Mouse (Mus musculus) heart, adult 2 months (tissue): Measurements from ENCODE around the gene Wrap53. TPM values are rescaled to one million over a fixed set of nuclear protein-coding genes. Genes with fewer than 3 reads are reported as not detected.
"Not testable (repeated sequence)": the region's sequence is repeated elsewhere in the genome, so short reads cannot be mapped to it uniquely, and the experiment has no call there.

Source experiments
- DNase-seq, 2 experiments: peaks; one replicate each; pipeline ENCODE4 v3.0.0; 2021
- H3K27ac ChIP-seq: fragments of 200-600 bp; 2 replicates; pipeline ENCODE4 v1.8.1; 2022
- H3K27me3 ChIP-seq: fragments of 200-500 bp; 2 replicates; pipeline ENCODE4 v1.6.1; 2012; ENCODE audit warnings: mild to moderate bottlenecking, low read length, inconsistent platforms, mixed read lengths; ENCODE audit not compliant: control insufficient read depth, insufficient read depth
- H3K36me3 ChIP-seq: fragments of 200-500 bp; 2 replicates; pipeline ENCODE4 v1.6.1; 2012; ENCODE audit warnings: low read length, inconsistent platforms; ENCODE audit not compliant: control insufficient read depth, insufficient read depth
- H3K4me1 ChIP-seq: fragments of 200-500 bp; 2 replicates; pipeline ENCODE4 v1.6.1; 2011; ENCODE audit warnings: low read length; ENCODE audit not compliant: control insufficient read depth, insufficient read depth
- H3K4me3 ChIP-seq: fragments of 200-600 bp; 2 replicates; pipeline ENCODE4 v1.8.1; 2022
- H3K79me2 ChIP-seq: fragments of 200-500 bp; replicated peaks from 2 replicates; pipeline ENCODE4 v1.6.1; 2012; ENCODE audit warnings: mild to moderate bottlenecking, inconsistent platforms, low read length, moderate library complexity, mixed read lengths; ENCODE audit not compliant: control insufficient read depth, insufficient read depth
- H3K9ac ChIP-seq: fragments of 200-500 bp; 2 replicates; pipeline ENCODE4 v1.6.1; 2012; ENCODE audit warnings: low read depth, mild to moderate bottlenecking, control low read depth, inconsistent platforms, low read length, mixed read lengths
- CTCF ChIP-seq: fragments of 200-600 bp; IDR thresholded peaks from 2 replicates; pipeline ENCODE4 v1.8.1; 2022; ENCODE audit warnings: antibody characterized with exemption, mild to moderate bottlenecking, moderate library complexity
- EP300 ChIP-seq: fragments of 200-500 bp; IDR thresholded peaks from 2 replicates; pipeline ENCODE4 v1.6.1; 2011; ENCODE audit warnings: low read depth, low read length, control low read depth; ENCODE audit not compliant: insufficient read depth
- POLR2A ChIP-seq: fragments of 200-500 bp; IDR thresholded peaks from 2 replicates; pipeline ENCODE4 v1.6.1; 2011; ENCODE audit warnings: mild to moderate bottlenecking, low read depth, low read length, control low read depth; ENCODE audit not compliant: insufficient read depth
- WGBS: fragments of 180-500 bp; shearing (Covaris S2); methylation state at CpG from one replicate; pipeline ENCODE4 v1.1.7; 2018; 5-methylcytosine and 5-hydroxymethylcytosine counted together
- intact Hi-C: fragments of 180-260 bp; cut with DNase I; formaldehyde crosslinking; loops from one replicate; pipeline ENCODE4 v1.15.1; 2025
- polyA plus RNA-seq: library from polyadenylated mRNA; depleted of rRNA; stranded (reverse); fragments of >200 nt; gene quantifications from 2 replicates; pipeline ENCODE4 v1.2.3, GENCODE M21; 2012
- total RNA-seq, 2 experiments: library from RNA; stranded (reverse); gene quantifications; 2 replicates each; pipeline ENCODE4 v1.2.3; 2021

Wrap53 gene
- total and polyA plus RNA-seq, 3 experiments = 5.4 to 10.1 (median 5.6) TPM

GRCm38 (mm10) chr11:69545957-69546356 is 34.1 kb downstream of the Wrap53 start:
- intact Hi-C loops = loop anchor here (1.0 to 2.0 kb wide), 2 partner anchors 33 to 68 kb away; no protein-coding TSS in a partner anchor
- TF ChIP-seq POLR2A (no peak), CTCF (no peak), EP300 (no peak)
- DNase-seq = no peak
- H3K27me3 ChIP-seq = no peaks in the 10 kb centered on the region
- H3K4me1 ChIP-seq = peaks cover 3% of the 10 kb centered on the region; the same call in 1 of the 2 replicates
- H3K79me2 ChIP-seq = no peaks in the 10 kb centered on the region
- 51% methylated on average over 7 of the region's 7 CpGs for WGBS
- H3K4me3 ChIP-seq = no peak overlapping the region
- H3K9ac ChIP-seq = no peak overlapping the region; the same call in 1 of the 2 replicates
- no peak overlapping the region for H3K27ac ChIP-seq
- H3K36me3 ChIP-seq = no peaks in the 10 kb centered on the region

GRCm38 (mm10) chr11:69543598-69543997 is 36.5 kb downstream of the Wrap53 start:
- no peak for TF ChIP-seq CTCF
- TF ChIP-seq POLR2A = no peak
- no peak for TF ChIP-seq EP300
- 49% methylated on average over 3 of the region's 3 CpGs for WGBS
- H3K27ac ChIP-seq = no peak overlapping the region
- H3K27me3 ChIP-seq = no peaks in the 10 kb centered on the region
- H3K4me1 ChIP-seq = peaks cover 3% of the 10 kb centered on the region; the same call in 1 of the 2 replicates
- no peaks in the 10 kb centered on the region for H3K36me3 ChIP-seq
- H3K79me2 ChIP-seq = no peaks in the 10 kb centered on the region
- no peak overlapping the region for H3K9ac ChIP-seq
- H3K4me3 ChIP-seq = no peak overlapping the region
- intact Hi-C loops = no loop called here
- no peak for DNase-seq

DNA sequence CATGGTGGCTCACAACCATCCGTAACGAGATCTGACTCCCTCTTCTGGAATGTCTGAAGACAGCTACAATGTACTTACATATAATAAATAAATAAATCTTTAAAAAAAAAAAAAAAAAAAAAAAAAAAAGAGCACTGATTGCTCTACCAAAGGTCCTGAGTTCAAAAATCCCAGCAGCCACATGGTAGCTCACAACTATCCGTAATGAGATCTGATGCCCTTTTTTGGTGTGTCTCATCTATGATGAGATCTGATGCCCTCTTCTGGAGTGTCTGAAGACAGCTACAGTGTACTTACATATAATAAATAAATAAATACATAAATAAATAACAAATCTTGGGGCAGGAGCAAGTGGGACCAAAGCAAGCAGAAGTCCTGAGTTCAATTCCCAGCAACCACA is 38.3 kb downstream of the Wrap53 start:
- DNase-seq, H3K9ac ChIP-seq, H3K4me3 ChIP-seq, H3K27me3 ChIP-seq, H3K79me2 ChIP-seq, H3K36me3 ChIP-seq, H3K4me1 ChIP-seq, H3K27ac ChIP-seq, intact Hi-C loops: not testable (repeated sequence)
- 73% methylated on average over 1 of the region's 3 CpGs for WGBS

GRCm38 (mm10) chr11:69540700-69541099 is 39.4 kb downstream of the Wrap53 start:
- H3K27ac ChIP-seq = no peak overlapping the region
- no peak overlapping the region for H3K4me3 ChIP-seq
- H3K4me1 ChIP-seq = no peaks in the 10 kb centered on the region
- intact Hi-C loops = no loop called here
- DNase-seq = no peak
- H3K79me2 ChIP-seq = no peaks in the 10 kb centered on the region
- no peak overlapping the region for H3K9ac ChIP-seq
- H3K27me3 ChIP-seq = no peaks in the 10 kb centered on the region
- H3K36me3 ChIP-seq = no peaks in the 10 kb centered on the region
- TF ChIP-seq POLR2A (no peak), CTCF (no peak), EP300 (no peak)
- 93% methylated on average over 2 of the region's 2 CpGs for WGBS

- Histone ChIP-seq H3K27me3 (no peaks in the 10 kb centered on the region), H3K79me2 (no peaks in the 10 kb centered on the region), H3K4me3 (no peak overlapping the region), H3K9ac (no peak overlapping the region), H3K27ac (no peak overlapping the region), H3K36me3 (no peaks in the 10 kb centered on the region), H3K4me1 (no peaks in the 10 kb centered on the region)
- WGBS = 70% methylated on average over 1 of the region's 1 CpGs
- no peak for DNase-seq
- intact Hi-C loops = no loop called here
- TF ChIP-seq POLR2A = no peak
- peak; percentile 47 for TF ChIP-seq CTCF
Observed at GRCm38 (mm10) chr11:69534990-69535389, 45.1 kb downstream of the Wrap53 start.

DNA sequence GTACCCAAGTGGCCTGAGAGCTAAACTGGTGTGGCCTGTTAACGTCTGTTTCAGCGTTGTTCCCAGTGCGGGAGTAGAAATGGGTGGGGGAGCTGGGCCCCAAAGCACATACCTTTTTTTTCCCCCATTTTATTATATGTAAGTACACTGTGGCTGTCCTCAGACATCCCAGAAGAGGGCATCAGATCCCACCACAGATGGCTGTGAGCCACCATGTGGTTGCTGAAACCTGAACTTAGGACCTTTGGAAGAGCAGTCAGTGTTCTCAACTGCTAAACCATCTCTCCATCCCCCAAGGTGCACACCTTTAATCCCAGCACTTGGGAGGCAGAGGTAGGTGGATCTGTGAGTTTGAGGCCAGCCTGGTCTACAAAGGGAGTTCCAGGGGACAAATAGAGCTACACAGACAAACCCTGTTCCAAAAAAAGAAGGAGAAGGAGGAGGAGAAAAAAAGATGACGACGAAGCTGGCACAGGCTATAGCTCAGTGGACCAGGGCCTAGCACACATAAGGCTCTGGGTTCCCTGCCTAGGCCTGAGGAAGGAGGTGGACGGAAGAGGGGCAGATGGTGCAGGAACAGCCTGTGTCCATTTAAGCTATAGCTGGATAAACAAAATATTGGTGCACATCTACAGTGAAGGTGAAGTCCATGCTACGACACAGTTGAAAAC is 47.4 kb downstream of the Wrap53 start:
- DNase-seq = no peak
- no peak overlapping the region for H3K9ac ChIP-seq
- no peaks in the 10 kb centered on the region for H3K4me1 ChIP-seq
- H3K27ac ChIP-seq = no peak overlapping the region
- intact Hi-C loops = no loop called here
- no peaks in the 10 kb centered on the region for H3K36me3 ChIP-seq
- no peak overlapping the region for H3K4me3 ChIP-seq
- 78% methylated on average over 7 of the region's 7 CpGs for WGBS
- no peaks in the 10 kb centered on the region for H3K79me2 ChIP-seq
- TF ChIP-seq CTCF = no peak
- TF ChIP-seq POLR2A = no peak
- no peak for TF ChIP-seq EP300
- no peaks in the 10 kb centered on the region for H3K27me3 ChIP-seq
